Mouse (Mus musculus) cortical plate, adult 2 months (tissue): ENCODE measurements around the gene Gemin4. TPM values are rescaled to one million over a fixed set of nuclear protein-coding genes. Genes with fewer than 3 reads are reported as not detected.

Experiments used
- H3K27ac ChIP-seq: fragments of 200-500 bp; 2 replicates; pipeline ENCODE4 v1.5.1; 2012; ENCODE audit warnings: low read length, control low read depth, inconsistent platforms; ENCODE audit not compliant: insufficient read depth
- H3K4me1 ChIP-seq: fragments of 200-500 bp; 2 replicates; pipeline ENCODE4 v1.6.1; 2011; ENCODE audit warnings: low read length; ENCODE audit not compliant: control insufficient read depth, insufficient read depth
- H3K4me3 ChIP-seq: fragments of 200-500 bp; 2 replicates; pipeline ENCODE4 v1.5.1; 2011; ENCODE audit warnings: mild to moderate bottlenecking, low read length, control low read depth; ENCODE audit not compliant: insufficient read depth
- CTCF ChIP-seq: fragments of 200-500 bp; IDR thresholded peaks from 2 replicates; pipeline ENCODE4 v1.5.1; 2011; ENCODE audit warnings: mild to moderate bottlenecking, control low read depth, low read length; ENCODE audit not compliant: insufficient read depth; ENCODE audit errors: extremely low read depth
- POLR2A ChIP-seq: fragments of 200-500 bp; IDR thresholded peaks from 2 replicates; pipeline ENCODE4 v1.6.1; 2011; ENCODE audit warnings: mild to moderate bottlenecking, low read length, control low read depth; ENCODE audit not compliant: insufficient read depth; ENCODE audit errors: extremely low read depth
- polyA plus RNA-seq: library from polyadenylated mRNA; depleted of rRNA; stranded (reverse); fragments of >200 nt; gene quantifications from 2 replicates; pipeline ENCODE4 v1.2.3, GENCODE M21; 2012

The Gemin4 gene
- polyA plus RNA-seq, 1 experiment: 6.6 TPM

DNA sequence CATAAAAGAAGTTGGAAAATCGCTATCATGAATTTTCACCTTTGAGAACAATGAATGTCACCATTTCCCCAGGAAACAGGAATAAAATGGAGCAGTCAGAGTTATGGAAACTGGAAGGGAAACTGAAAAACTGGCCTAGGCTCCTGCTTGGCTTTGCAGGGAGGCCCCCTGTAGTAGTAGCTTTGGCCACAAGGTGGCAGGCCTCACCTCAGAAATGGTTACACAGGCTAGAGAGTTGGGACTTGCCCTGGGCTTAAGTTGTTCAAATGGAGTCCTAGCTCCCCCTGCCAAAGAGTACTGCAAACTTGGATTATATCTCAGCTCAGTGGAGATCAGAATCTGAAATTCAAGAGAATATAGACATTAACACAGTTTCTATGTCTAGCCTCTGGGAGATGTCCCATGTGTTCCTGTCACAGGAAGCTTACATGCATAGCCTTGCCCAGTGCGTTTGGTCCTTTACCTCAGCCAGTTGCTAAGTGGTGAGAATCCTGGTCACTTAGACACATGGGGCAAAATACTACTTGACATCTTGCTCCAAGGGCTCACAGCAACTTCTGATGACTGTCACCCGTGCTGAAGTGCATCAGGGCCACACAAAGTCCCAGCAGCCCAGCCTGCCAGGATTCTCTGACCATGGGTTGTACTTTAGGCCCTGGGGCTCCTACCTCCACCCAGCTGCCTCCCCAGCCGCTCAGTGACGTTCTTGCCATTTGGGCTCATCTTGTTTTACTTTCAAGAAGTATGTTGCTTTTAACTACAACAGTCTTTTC, 35.9 kb upstream of the Gemin4 start:
- TF ChIP-seq CTCF (peak; percentile 89), POLR2A (no peak)
- no peak overlapping the region for H3K27ac ChIP-seq
- H3K4me1 ChIP-seq: peaks cover 2% of the 10 kb centered on the region
- H3K4me3 ChIP-seq: no peak overlapping the region

DNA sequence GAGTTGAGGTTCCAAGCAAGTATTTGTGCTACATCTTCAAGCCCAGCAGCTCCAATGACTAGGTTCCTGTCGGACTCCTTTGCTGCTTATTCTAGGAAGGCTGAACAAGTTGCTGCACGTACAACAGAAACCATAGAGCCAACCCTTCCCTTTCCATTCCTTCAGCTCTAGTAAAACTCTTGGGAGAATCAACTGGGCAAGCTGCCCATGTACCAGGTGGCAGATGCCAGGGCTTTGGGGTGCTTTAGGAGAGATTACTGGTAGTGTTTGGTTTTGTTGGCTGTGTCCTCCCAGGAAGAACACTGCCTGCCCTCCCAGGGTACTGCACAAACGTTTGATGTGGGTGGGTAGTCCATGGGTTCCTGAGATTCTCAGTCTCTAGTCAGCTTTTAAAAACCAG, 34.6 kb upstream of the Gemin4 start:
- Histone ChIP-seq H3K4me3 (no peak overlapping the region), H3K4me1 (peaks cover 2% of the 10 kb centered on the region), H3K27ac (no peak overlapping the region)
- TF ChIP-seq CTCF (no peak), POLR2A (no peak)

- no peak overlapping the region for H3K4me3 ChIP-seq
- H3K4me1 ChIP-seq: peaks cover 3% of the 10 kb centered on the region; the same call in 1 of the 2 replicates
- TF ChIP-seq CTCF: no peak
- no peak for TF ChIP-seq POLR2A
- H3K27ac ChIP-seq: no peak overlapping the region
Observed at GRCm38 (mm10) chr11:76247239-76247638, 29.8 kb upstream of the Gemin4 start.

DNA sequence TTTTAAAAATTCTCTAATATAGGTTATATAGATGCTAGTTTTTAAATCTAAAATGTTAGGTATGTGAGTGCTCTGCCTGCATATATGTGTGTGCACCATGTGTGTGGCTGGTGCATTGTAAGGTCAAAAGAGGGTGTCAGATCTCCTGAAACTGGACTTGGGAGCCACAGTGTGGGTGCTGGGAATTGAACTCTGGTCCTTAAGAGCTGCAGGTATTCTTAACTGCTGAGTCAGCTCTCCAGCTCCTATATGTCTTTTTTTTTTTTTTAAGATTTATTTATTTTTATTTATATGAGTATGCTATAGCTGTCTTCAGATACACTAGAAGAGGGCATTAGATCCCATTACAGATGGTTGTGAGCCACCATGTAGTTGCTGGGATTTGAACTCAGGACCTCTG, 29.0 kb upstream of the Gemin4 start:
- TF ChIP-seq POLR2A: no peak
- no peak for TF ChIP-seq CTCF
- Histone ChIP-seq H3K4me1 (peaks cover 3% of the 10 kb centered on the region; the same call in 1 of the 2 replicates), H3K27ac (no peak overlapping the region), H3K4me3 (no peak overlapping the region)

- no peak for TF ChIP-seq CTCF
- no peak for TF ChIP-seq POLR2A
- H3K4me3 ChIP-seq: peak overlapping the region; percentile 80
- no peak overlapping the region for H3K27ac ChIP-seq
- H3K4me1 ChIP-seq: peaks cover 3% of the 10 kb centered on the region; the same call in 1 of the 2 replicates
Observed at GRCm38 (mm10) chr11:76243811-76244546, 26.5 kb upstream of the Gemin4 start.

- Histone ChIP-seq H3K4me1 (peaks cover 3% of the 10 kb centered on the region; the same call in 1 of the 2 replicates), H3K4me3 (peak within 1 kb of the TSS; percentile 80), H3K27ac (0 out of 2 replicates have a peak within 1 kb of the TSS, but pooled peaks have one; percentile 58)
- peak; percentile 91 for TF ChIP-seq POLR2A
- no peak for TF ChIP-seq CTCF
Observed at GRCm38 (mm10) chr11:76242901-76243810, 25.7 kb upstream of the Gemin4 start, which contains the start of the genes Mrm3 and Glod4. TSS of gene Mrm3 (plus strand) at chr11:76243715. TSS of gene Glod4 (minus strand) at chr11:76243725.

DNA sequence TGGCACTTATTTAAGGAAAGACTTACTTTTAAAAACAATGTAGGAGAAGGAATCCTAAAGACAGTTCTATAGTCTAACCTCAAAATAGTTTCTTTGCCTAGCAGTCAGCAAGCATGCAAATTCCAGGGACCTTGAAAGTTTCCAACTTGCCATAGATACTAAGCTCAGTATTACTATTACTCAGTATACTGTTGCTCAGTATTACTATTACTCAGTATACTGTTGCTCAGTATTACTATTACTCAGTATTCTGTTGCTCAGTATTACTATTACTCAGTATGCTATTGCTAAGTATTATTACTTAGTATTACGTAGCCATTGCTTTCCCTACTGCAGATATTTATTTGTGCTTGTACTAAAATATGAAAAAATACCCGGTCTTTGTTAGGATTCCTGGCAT, 22.3 kb upstream of the Gemin4 start:
- H3K27ac ChIP-seq: no peak overlapping the region
- no peak overlapping the region for H3K4me3 ChIP-seq
- no peak for TF ChIP-seq POLR2A
- H3K4me1 ChIP-seq: peaks cover 3% of the 10 kb centered on the region; the same call in 1 of the 2 replicates

- no peak overlapping the region for H3K27ac ChIP-seq
- TF ChIP-seq POLR2A (no peak), CTCF (no peak)
- H3K4me1 ChIP-seq: no peaks in the 10 kb centered on the region
- no peak overlapping the region for H3K4me3 ChIP-seq
Observed at GRCm38 (mm10) chr11:76236136-76236535, 18.7 kb upstream of the Gemin4 start.

DNA sequence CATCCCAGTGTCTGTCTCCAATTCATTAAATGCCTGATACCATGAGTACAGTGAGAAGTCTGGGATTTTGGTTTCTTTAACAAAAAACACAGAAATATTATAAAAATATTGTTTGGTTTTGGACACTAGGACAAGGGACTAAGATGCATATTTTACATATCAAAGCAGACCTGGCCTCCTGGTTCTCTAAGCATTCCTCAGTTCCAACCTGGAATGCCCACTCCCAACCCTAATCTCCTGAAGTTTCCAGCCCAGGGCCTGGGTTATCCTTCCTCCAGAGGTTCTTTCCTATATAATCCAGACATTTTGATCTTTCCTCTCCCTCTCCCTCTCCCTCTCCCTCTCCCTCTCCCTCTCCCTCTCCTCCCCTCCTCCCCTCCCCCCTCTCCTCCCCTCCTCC, 7.6 kb upstream of the Gemin4 start:
- Histone ChIP-seq H3K4me1 (no peaks in the 10 kb centered on the region), H3K27ac (no peak overlapping the region), H3K4me3 (no peak overlapping the region)
- no peak for TF ChIP-seq POLR2A
- TF ChIP-seq CTCF: no peak
